Mouse (Mus musculus) urinary bladder, postnatal 4 days (tissue): ENCODE measurements around the gene Pld6.
"Not testable (repeated sequence)": the region's sequence is repeated elsewhere in the genome, so short reads cannot be mapped to it uniquely, and the experiment has no call there.

Experiments used
- DNase-seq, 2 experiments: peaks; one replicate each; pipeline ENCODE4 v3.0.0; 2021 to 2022; ENCODE audit warnings: low spot score in 2 of 2

The Pld6 gene

GRCm38 (mm10) chr11:59746614-59747013, 40.8 kb downstream of the Pld6 start:
- no peak for DNase-seq

GRCm38 (mm10) chr11:59745851-59746250, 41.6 kb downstream of the Pld6 start:
- no peak for DNase-seq

GRCm38 (mm10) chr11:59744374-59744773, 43.1 kb downstream of the Pld6 start:
- no peak for DNase-seq

- DNase-seq = no peak
These were observed 43.7 kb downstream of the Pld6 start for GRCm38 (mm10) chr11:59743712-59744111.

GRCm38 (mm10) chr11:59743307-59743706, 44.1 kb downstream of the Pld6 start:
- DNase-seq = no peak

DNA sequence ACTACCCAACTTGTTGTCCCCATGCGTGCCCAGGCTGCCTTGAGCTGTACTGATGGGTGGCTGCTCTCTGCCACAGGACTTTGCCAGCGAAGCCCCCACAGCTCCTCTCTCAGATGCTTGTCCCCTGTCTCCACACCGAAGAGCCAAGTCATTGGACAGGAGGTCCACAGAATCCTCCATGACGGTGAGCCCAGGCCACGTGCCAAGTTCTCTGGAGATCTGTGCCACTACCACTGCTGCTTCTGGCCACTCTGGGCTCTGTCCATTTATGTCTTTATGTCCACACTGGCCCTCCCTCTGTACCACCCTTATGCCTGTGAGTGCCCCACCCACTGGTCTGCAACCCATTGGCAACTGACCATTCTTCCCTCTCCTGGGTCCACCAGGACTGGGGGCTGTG, 45.5 kb downstream of the Pld6 start:
- DNase-seq = no peak

- no peak for DNase-seq
These were observed 47.4 kb downstream of the Pld6 start for GRCm38 (mm10) chr11:59739996-59740395.

- no peak for DNase-seq
These were observed 50.2 kb downstream of the Pld6 start for GRCm38 (mm10) chr11:59737250-59737649.

DNA sequence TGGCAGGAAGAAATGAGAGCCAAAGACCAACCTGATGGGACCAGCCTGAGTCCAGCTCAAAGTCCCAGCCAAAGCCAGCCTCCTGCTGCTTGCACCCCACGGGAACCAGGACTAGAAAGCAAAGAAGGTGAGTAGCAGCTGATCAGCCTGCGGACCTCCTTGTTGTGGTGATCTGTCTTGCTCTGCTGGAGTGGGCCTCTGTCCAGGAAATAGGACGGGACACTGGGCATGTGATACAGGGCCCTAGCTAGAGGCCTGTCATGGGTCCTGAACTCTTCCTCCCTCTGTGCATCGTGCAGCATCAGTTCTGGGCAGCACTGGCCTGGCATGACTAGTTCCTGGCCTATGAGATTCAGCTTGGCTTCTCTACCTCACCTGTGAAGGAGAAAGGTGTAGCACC, 51.5 kb downstream of the Pld6 start:
- not testable (repeated sequence) for DNase-seq

- no peak for DNase-seq
These were observed 53.1 kb downstream of the Pld6 start for GRCm38 (mm10) chr11:59734335-59734734.
